In the genomic region with DNA sequence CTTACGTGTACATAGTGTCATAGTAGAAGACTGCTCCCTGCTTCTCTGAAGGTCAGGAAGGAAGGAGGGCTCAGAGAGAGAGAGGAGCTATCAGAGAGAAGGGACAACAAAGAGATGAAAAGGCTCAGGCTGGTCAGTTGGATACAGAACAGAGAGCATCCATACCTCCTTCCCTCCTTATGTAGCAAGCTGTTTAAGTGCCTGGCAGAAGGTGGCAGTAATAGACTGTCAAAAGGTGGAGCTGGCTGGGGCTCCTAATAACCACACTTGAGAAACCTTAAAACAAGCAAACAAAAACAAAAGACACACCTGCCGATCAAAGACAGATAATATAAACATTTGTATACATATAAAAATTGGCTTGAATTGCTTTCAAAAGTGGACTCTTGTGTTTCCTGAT, we compare ENCODE assay signal across 15 mouse cellular contexts. TPM values are rescaled to one million over a fixed set of nuclear protein-coding genes. Genes with fewer than 3 reads are reported as not detected.
DNase-seq lines count a peak whose midpoint lies in the region; ATAC-seq and TF ChIP-seq lines count a peak whose summit lies in the region.
"Had no signal": no experiment of that assay in that cellular context is flagged by ENCODE, and none has a peak within 500 bp of the region (broad histone marks: within the 10 kb centered on the region; RNA-seq: fewer than 3 reads in every experiment).

No protein-coding gene starts in this region.

- 58% methylated on average over 2 of the region's 2 CpGs for WGBS in cerebellum, adult 2 months
- WGBS in neural tube, embryonic 15.5 days: 65% methylated on average over 2 of the region's 2 CpGs

- peak; percentile 22 to 33 for DNase-seq in cerebellum, adult 2 months
- DNase-seq in cerebellum, adult 11-12 months: no peak
- no peak for DNase-seq in left cerebral cortex, adult 2 months (ENCODE audit: extremely low spot score in 1 of 2, low spot score in 2 of 2)
- DNase-seq in left cerebral cortex, postnatal 36 days (ENCODE audit: low spot score in 2 of 2): no peak
- peak; percentile 20 to 30 for DNase-seq in cerebellum, postnatal 36 days
- DNase-seq in lung, postnatal 25 days (ENCODE audit: low spot score): no peak
- no peak for DNase-seq in lung, postnatal 36 days
- DNase-seq: adrenal gland, postnatal 14 days; gastrocnemius, adult 2 months; kidney, adult 18-20 months; liver, embryonic 13.5 days had no signal

- intact Hi-C loops in left cerebral cortex, adult 2 months (cut with DNase I): no loop called here
- intact Hi-C loops in left cerebral cortex, postnatal 36 days (cut with DNase I): no loop called here

- H3K36me3 ChIP-seq in neural tube, embryonic 15.5 days: no peaks in the 10 kb centered on the region
- H3K36me3 ChIP-seq: embryonic facial prominence, embryonic 12.5 days; liver, embryonic 13.5 days had no signal

- no peak overlapping the region for H3K9ac ChIP-seq in neural tube, embryonic 15.5 days (replicated peaks)
- H3K9ac ChIP-seq: embryonic facial prominence, embryonic 12.5 days; liver, embryonic 13.5 days had no signal

- no peak overlapping the region for H3K27ac ChIP-seq in cerebellum, adult 2 months (ENCODE audit: insufficient read depth, low read length)
- no peak overlapping the region for H3K27ac ChIP-seq in left cerebral cortex, adult 2 months
- no peak overlapping the region for H3K27ac ChIP-seq in neural tube, embryonic 15.5 days (replicated peaks)
- H3K27ac ChIP-seq: embryonic facial prominence, embryonic 12.5 days; gastrocnemius, adult 2 months; liver, embryonic 13.5 days had no signal

- H3K4me2 ChIP-seq in neural tube, embryonic 15.5 days: no peak overlapping the region
- H3K4me2 ChIP-seq: embryonic facial prominence, embryonic 12.5 days; liver, embryonic 13.5 days had no signal

- H3K27me3 ChIP-seq in cerebellum, adult 2 months (ENCODE audit: control insufficient read depth, insufficient read depth, low read length): no peaks in the 10 kb centered on the region
- no peaks in the 10 kb centered on the region for H3K27me3 ChIP-seq in neural tube, embryonic 15.5 days (replicated peaks)
- H3K27me3 ChIP-seq: embryonic facial prominence, embryonic 12.5 days; liver, embryonic 13.5 days had no signal

- no peak overlapping the region for H3K4me3 ChIP-seq in cerebellum, adult 2 months (replicated peaks; ENCODE audit: insufficient read depth, low read depth, low read length)
- H3K4me3 ChIP-seq in left cerebral cortex, adult 2 months: no peak overlapping the region
- no peak overlapping the region for H3K4me3 ChIP-seq in neural tube, embryonic 15.5 days (replicated peaks)
- H3K4me3 ChIP-seq: embryonic facial prominence, embryonic 12.5 days; gastrocnemius, adult 2 months; liver, embryonic 13.5 days had no signal

- no peak for TF ChIP-seq POLR2A in cerebellum, adult 2 months (IDR thresholded peaks at IDR 0.05; ENCODE audit: borderline replicate concordance, insufficient read depth, low read length)

- peak; percentile 69 for TF ChIP-seq CTCF in cerebellum, adult 2 months (IDR thresholded peaks at IDR 0.05; ENCODE audit: borderline replicate concordance, insufficient read depth, low read depth, low read length)
- peak; percentile 31 for TF ChIP-seq CTCF in left cerebral cortex, adult 2 months (IDR thresholded peaks at IDR 0.05)

- peak; percentile 92 for ATAC-seq in neural tube, embryonic 15.5 days (ENCODE audit: low FRiP score)

- H3K9me3 ChIP-seq in neural tube, embryonic 15.5 days (replicated peaks): no peaks in the 10 kb centered on the region
- H3K9me3 ChIP-seq: embryonic facial prominence, embryonic 12.5 days; liver, embryonic 13.5 days had no signal

- H3K4me1 ChIP-seq in cerebellum, adult 2 months (ENCODE audit: control insufficient read depth, insufficient read depth, low read length): no peaks in the 10 kb centered on the region
- no peaks in the 10 kb centered on the region for H3K4me1 ChIP-seq in neural tube, embryonic 15.5 days
- H3K4me1 ChIP-seq: embryonic facial prominence, embryonic 12.5 days; liver, embryonic 13.5 days had no signal

RNA-seq across cellular contexts. Expression of gene 1700017N19Rik, which starts 14.0 kb away (rescaled TPM):
- 0.18 TPM in 1 of 2 replicates, not detected in the other for polyA plus RNA-seq in cerebellum, adult 2 months (2012; rRNA removed)
- not detected for total RNA-seq in left cerebral cortex, adult 2 months (2021)
- total RNA-seq in left cerebral cortex, postnatal 36 days (2021): not detected
- polyA plus RNA-seq in neural tube, embryonic 15.5 days (2015; fragmentation: Nextera tagmentation; extraction: Ambion mirVana): 0.29 and 0.68 TPM in 2 replicates
- total RNA-seq: adrenal gland, postnatal 14 days; gastrocnemius, adult 2 months; layer of hippocampus, postnatal 14 days had no signal
- polyA plus RNA-seq: embryonic facial prominence, embryonic 12.5 days; heart, embryonic 16.5 days; liver, embryonic 13.5 days had no signal

RNA-seq across cellular contexts. Expression of gene 4930430F08Rik, which starts 14.0 kb away (rescaled TPM):
- 36.6 and 44.5 TPM in 2 replicates for polyA plus RNA-seq in cerebellum, adult 2 months (2012; rRNA removed)
- total RNA-seq in left cerebral cortex, adult 2 months (2021): 10 to 100 TPM; 21.6 to 22.0 TPM
- total RNA-seq in left cerebral cortex, postnatal 36 days (2021): 10 to 100 TPM; 19.0 to 20.8 TPM
- polyA plus RNA-seq in neural tube, embryonic 15.5 days (2015; fragmentation: Nextera tagmentation; extraction: Ambion mirVana): 16.1 and 16.9 TPM in 2 replicates

Comparison
In these comparisons a context has a peak if more than half of its experiments do, and no peak if none do; other contexts are left out.
1. DNase-seq: peak in cerebellum, adult 2 months (2 of 2) and cerebellum, postnatal 36 days (2 of 2); none in cerebellum, adult 11-12 months (single experiment), left cerebral cortex, adult 2 months (0 of 2), left cerebral cortex, postnatal 36 days (0 of 2), lung, postnatal 25 days (single experiment) and lung, postnatal 36 days (single experiment).